Mouse (Mus musculus) thymus, postnatal 0 days (tissue): Measurements from ENCODE around the gene Popdc3. TPM values are rescaled to one million over a fixed set of nuclear protein-coding genes. Genes with fewer than 3 reads are reported as not detected.
"Not testable (repeated sequence)": the region's sequence is repeated elsewhere in the genome, so short reads cannot be mapped to it uniquely, and the experiment has no call there.

Source experiments
- DNase-seq: peaks from one replicate; pipeline ENCODE4 v3.0.0-alpha.2; 2015; ENCODE audit warnings: low spot score
- polyA plus RNA-seq: library from polyadenylated mRNA; unstranded; fragments of >200 nt; fragmentation: Nextera tagmentation; extraction: Ambion mirVana; gene quantifications from 2 replicates; pipeline ENCODE4 v1.2.1, GENCODE M21; 2015

The Popdc3 gene
- polyA plus RNA-seq, 1 experiment from 2014 or later = 0.17 TPM

- DNase-seq = no peak
These were observed 16.6 kb downstream of the Popdc3 start for GRCm38 (mm10) chr10:45194531-45194930.

DNA sequence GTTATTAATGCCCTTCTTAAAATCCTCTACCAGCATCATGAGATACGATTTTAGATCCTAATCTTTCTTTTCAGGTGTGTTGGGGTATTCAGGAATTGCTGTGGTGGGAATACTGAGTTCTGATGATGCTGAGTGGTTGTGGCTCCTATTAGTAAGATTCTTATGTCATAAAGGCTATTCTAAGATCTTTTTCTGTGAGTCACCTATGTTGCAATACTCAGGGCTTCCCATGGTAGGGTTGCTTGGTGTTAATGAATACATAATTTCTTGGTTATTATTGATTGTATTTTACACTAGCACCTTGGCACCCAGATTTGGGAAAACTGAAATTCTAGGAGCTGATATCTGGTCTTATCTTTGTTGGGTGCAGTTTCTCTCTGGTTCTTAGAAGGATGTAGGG lies 26.7 kb downstream of the Popdc3 start:
- DNase-seq = no peak

DNA sequence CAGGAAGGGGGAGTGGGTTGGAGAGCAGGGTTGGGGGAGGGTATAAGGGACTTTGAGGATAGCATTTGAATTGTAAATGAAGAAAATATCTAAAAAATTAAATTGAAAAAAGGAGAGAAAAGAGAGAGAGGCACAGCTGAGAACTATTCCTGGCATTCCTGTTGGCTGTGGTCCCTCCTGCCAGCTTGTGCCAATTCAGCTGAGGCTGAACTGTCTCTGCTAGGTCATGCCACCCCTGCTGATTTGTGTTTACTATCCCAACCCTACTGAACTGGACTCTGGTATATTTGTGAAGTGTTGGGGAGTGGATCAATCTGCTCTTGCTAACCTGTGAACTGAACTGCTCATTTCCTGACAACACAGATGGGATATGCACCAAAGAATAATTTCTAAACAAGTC lies 32.3 kb downstream of the Popdc3 start:
- DNase-seq = no peak

- no peak for DNase-seq
These were observed 38.8 kb downstream of the Popdc3 start for GRCm38 (mm10) chr10:45216676-45217075.

- DNase-seq = no peak
These were observed 52.1 kb downstream of the Popdc3 start for GRCm38 (mm10) chr10:45229954-45230353.

DNA sequence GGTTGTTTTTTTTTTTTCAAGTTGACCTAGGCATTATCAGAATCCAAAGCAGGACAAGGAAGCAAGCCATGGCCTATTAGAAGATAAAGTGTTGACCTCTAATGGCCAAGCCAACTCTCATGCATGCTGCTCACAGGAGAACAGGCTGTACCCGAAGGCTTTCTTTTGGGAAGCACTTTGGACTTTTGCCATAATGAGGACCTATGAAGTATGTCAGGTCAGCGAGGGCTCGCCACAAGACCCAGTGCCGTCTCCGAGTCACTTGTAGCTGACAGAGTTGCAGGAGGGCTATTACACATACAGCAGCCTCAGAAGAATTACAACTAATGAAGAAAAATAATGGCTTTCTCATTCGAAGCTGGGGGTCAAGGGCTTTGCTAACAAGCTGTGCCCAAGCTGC lies 55.5 kb downstream of the Popdc3 start:
- no peak for DNase-seq

GRCm38 (mm10) chr10:45236304-45236703 lies 58.4 kb downstream of the Popdc3 start:
- no peak for DNase-seq

GRCm38 (mm10) chr10:45237492-45237891 lies 59.6 kb downstream of the Popdc3 start:
- no peak for DNase-seq

GRCm38 (mm10) chr10:45260477-45260876 lies 82.6 kb downstream of the Popdc3 start:
- DNase-seq = peak; percentile 20

DNA sequence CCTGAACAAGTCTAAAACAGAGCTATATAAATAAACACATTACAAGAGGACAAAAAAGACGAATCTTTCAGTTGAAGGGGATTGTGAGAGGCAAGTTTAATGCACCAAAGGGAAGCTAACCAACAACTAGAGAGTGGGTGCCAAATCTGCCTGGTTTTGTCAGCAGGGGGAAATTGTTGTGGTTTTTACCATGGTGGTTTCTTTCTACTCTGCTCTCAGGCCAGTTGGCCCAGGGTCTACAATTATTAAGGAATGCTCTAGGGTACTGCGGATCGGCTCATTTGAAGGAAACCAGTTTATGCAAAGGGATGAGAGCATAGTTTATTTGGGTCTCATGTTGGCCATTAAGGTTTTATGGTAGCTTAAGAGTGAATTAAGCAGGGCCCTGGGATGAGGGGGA lies 84.2 kb downstream of the Popdc3 start:
- no peak for DNase-seq

DNA sequence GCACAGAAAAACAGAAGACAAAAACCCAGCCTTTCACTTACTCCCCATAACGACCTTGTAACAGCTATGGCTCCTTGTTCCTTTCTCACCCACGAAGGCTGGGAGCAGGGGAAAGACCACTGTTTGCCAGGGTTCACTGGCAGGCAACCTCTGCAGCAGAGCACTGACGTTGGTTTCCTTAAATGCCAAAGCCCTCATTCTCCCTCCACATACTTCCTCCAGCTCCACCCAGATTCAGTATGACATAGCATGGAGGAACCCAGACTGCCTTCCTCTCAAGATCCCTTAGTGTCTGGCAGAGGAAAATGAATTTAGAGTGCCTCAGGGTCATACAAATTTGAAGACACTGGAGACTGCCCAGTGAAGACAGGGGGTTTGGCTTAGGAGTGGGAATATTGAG lies 98.6 kb downstream of the Popdc3 start:
- no peak for DNase-seq

- peak; percentile 12 for DNase-seq
These were observed 99.1 kb downstream of the Popdc3 start for GRCm38 (mm10) chr10:45276995-45277394.

- no peak for DNase-seq
These were observed 107.8 kb downstream of the Popdc3 start for GRCm38 (mm10) chr10:45285651-45286050.

- no peak for DNase-seq
These were observed 110.5 kb downstream of the Popdc3 start for GRCm38 (mm10) chr10:45288351-45288750.

DNA sequence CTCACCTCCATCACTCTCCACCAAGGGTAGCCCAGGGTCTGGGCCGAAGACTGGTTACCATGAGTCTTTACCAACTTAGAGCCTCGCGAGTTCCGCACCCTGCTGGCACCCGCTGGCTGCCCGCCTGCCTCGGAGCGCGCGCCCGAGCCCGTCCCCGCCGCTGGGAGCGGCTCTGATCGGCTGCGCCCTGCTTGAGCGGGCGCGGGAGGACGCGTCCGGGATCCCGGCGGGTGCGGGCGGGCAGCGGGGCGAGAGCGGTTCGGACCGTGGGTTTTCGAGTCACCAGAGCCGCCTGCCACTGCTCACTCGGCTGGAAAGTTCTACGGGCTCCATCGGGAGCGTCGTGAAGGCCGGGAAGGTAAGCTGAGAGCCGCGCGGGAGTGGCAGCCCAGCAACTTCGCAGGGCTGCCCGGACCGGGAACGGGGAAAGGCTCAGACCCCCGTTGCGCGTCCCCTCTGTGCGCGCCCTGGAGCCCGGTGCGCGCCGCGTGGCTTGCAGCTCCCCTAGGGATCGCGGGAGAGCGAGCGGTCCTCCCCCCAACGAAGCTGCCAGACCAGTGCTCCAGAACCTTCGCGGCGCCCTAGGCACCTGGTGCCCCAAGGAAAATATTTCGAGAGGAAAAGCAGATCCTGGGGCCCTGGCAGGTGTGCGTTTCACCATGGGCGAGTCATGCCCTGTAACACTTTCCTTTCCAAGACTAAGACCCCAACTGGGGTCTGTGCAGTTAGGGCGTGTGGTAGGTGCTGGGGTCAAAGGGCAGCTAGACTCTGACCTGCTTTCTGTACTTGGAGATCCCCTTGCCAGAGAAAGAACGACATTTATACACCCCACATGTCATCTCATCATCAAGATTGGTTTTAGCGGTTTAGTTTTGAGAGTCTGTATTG lies 111.6 kb downstream of the Popdc3 start:
- DNase-seq = no peak

DNA sequence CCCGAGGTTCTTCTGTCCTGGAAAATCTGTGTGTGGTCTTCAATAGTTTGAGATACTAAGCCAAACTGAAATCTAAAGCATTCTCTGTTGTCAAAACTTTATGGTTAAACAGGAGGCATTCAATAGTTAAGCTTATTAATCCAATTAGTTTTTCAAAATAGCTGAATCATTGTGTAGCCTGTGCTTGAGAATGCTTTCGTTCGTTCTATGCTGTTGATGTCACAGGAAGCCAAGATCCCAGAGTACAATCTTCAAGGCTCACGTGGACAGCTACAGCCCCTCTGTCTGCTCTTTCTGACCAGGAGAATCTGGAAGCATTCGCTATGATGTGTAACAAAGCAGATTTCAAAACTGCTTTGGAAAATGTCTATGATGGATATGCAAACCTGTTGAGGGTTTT lies 112.7 kb downstream of the Popdc3 start:
- no peak for DNase-seq

DNA sequence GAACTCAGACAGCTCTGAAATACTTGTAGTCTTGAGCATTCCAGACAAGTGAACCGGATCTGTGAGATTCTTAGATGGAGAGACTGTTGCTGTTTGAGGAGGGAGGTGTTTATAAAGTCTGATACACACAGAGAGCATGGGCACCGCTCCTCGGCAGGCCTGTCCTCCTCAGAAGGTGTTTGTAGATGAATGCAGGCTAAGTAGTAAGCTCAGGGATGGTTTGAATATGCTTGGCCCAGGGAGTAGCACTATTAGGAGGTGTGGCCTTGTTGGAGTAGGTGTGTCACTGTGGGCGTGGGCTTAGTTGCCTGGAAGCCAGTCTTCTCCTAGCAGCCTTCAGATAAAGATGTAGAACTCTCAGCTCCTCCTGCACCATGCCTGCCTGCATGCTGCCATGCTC lies 114.3 kb downstream of the Popdc3 start:
- DNase-seq = not testable (repeated sequence)

DNA sequence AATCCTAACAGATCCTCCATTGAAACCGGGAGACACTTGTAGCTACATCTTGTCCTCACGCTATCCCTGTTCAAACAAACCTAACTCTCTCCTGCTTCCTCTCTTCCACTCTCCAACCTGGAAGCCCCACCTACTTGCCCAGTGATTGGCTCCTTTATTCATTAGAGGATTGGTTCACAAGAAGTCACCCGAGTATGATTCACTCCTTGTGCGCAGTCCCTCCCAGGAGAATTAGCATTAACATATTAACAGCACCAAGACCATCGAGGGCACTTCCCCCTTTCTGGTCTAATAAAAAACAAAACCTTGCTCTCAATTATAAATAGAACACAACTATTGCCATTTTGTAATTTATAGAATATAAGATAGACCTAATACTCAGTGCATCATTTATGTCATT lies 117.2 kb downstream of the Popdc3 start:
- no peak for DNase-seq

DNA sequence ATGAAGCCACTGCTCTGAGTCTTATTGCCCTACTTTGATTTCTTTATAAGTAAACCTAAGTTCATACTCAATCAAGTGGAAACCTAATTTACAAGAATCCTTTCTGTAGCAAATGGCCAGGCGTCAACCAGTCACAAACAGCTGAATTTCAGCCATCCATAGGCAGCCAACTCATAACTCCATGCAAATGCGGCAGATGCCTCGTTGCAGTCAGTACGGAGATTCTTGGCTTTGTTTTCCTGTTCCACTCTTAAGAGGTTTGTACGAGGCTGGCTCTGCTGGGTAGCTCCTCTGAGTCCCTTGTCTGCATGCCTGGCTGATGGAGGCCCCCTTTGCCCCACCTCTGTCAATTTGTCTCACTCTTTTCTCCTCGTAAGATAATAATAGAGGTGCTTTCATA lies 120.6 kb downstream of the Popdc3 start:
- no peak for DNase-seq

DNA sequence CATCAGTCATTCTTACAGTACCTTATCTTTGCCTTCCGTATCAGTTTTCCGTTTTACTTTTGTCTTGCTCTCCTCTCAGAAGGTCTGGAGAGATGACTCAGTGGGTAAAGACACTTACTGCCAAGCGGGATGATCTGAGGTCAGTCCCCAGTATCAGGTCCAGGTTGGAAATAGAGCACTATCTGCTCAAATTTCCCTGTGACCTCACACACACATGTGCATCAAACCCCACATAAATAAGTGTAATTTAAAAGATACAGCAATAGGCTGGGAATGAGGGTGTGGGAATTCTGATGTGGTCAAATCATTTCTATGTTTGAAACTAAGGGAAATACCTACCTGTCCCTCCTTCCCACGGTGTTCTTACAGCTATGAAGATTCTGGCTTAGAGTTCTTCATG lies 121.6 kb downstream of the Popdc3 start:
- DNase-seq = no peak

GRCm38 (mm10) chr10:45303315-45304036 lies 125.6 kb downstream of the Popdc3 start:
- no peak for DNase-seq

DNA sequence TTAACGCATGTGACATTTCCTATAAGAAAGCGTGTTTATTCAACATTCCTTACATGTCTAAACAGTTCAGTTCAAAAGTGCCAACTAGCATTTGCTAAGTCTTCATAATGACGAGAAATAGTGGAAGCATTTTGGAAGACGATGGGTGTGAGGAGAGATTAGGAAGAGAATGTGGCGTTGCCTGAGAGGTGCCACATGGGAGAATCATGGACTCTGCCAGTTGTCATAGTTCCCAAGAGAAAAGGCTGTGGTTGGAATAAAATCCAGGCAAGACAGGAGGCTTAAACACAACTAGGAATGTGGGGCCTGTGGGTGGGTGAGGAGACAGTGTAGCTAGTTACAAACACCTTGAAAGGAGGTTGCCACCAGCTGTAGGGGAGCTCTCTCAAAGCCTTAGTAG lies 127.3 kb downstream of the Popdc3 start:
- DNase-seq = no peak

GRCm38 (mm10) chr10:45311129-45311528 lies 133.2 kb downstream of the Popdc3 start:
- no peak for DNase-seq
